Mouse (Mus musculus): ENCODE measurements at regions not wholly inside any gene's neighbourhood (a gene's known extent, or its start where the extent isn't known, plus 50 kb on each side); places are given as distances from the start of the nearest gene placed in this dataset.

GRCm38 (mm10) chr12:92152043-92152921 is 303.3 kb upstream of the Sel1l start:
- DNase-seq (ENCODE audit: low spot score) = no peak

- DNase-seq (ENCODE audit: low spot score) = no peak
Measured at GRCm38 (mm10) chr12:92137539-92137938, 288.6 kb upstream of the Sel1l start.

- no peak for DNase-seq (ENCODE audit: low spot score)
Measured at GRCm38 (mm10) chr12:92127648-92128047, 278.7 kb upstream of the Sel1l start.

GRCm38 (mm10) chr12:92120164-92120815 is 271.3 kb upstream of the Sel1l start:
- no peak for DNase-seq (ENCODE audit: low spot score)

GRCm38 (mm10) chr12:92109615-92110014 is 260.7 kb upstream of the Sel1l start:
- no peak for DNase-seq (ENCODE audit: low spot score)

- DNase-seq (ENCODE audit: low spot score) = no peak
Measured at GRCm38 (mm10) chr12:92100080-92100479, 251.1 kb upstream of the Sel1l start.

GRCm38 (mm10) chr12:92092794-92093365 is 243.9 kb upstream of the Sel1l start:
- DNase-seq (ENCODE audit: low spot score) = no peak

- DNase-seq (ENCODE audit: low spot score) = peak; percentile 61
Measured at GRCm38 (mm10) chr12:92073209-92073608, 224.3 kb upstream of the Sel1l start.

GRCm38 (mm10) chr12:92062731-92063130 is 213.8 kb upstream of the Sel1l start:
- no peak for DNase-seq (ENCODE audit: low spot score)

- DNase-seq (ENCODE audit: low spot score) = no peak
Measured at GRCm38 (mm10) chr12:92040481-92040880, 191.5 kb upstream of the Sel1l start.

GRCm38 (mm10) chr12:92029192-92029591 is 180.2 kb upstream of the Sel1l start:
- DNase-seq (ENCODE audit: low spot score) = no peak

GRCm38 (mm10) chr12:92028354-92028753 is 179.4 kb upstream of the Sel1l start:
- DNase-seq (ENCODE audit: low spot score) = no peak

- DNase-seq (ENCODE audit: low spot score) = no peak
Measured at GRCm38 (mm10) chr12:92024461-92025218, 175.7 kb upstream of the Sel1l start.

- DNase-seq (ENCODE audit: low spot score) = no peak
Measured at GRCm38 (mm10) chr12:92019593-92020224, 170.8 kb upstream of the Sel1l start.

GRCm38 (mm10) chr12:92015373-92015772 is 166.4 kb upstream of the Sel1l start:
- DNase-seq (ENCODE audit: low spot score) = no peak

GRCm38 (mm10) chr12:92013979-92014378 is 165.0 kb upstream of the Sel1l start:
- DNase-seq (ENCODE audit: low spot score) = no peak

GRCm38 (mm10) chr12:92013244-92013643 is 164.3 kb upstream of the Sel1l start:
- peak; percentile 28 for DNase-seq (ENCODE audit: low spot score)

GRCm38 (mm10) chr12:92004391-92005094 is 155.6 kb upstream of the Sel1l start:
- DNase-seq (ENCODE audit: low spot score) = no peak

GRCm38 (mm10) chr12:91999031-91999430 is 150.1 kb upstream of the Sel1l start:
- no peak for DNase-seq (ENCODE audit: low spot score)

- no peak for DNase-seq (ENCODE audit: low spot score)
Measured at GRCm38 (mm10) chr12:91997404-91997803, 148.4 kb upstream of the Sel1l start.

GRCm38 (mm10) chr12:91995545-91995944 is 146.6 kb upstream of the Sel1l start:
- no peak for DNase-seq (ENCODE audit: low spot score)
